Mouse (Mus musculus) stomach, postnatal 0 days (tissue): ENCODE results near the gene Trip13. TPM values are rescaled to one million over a fixed set of nuclear protein-coding genes. Genes with fewer than 3 reads are reported as not detected.

Experiments
- ATAC-seq: fragments of 200-750 bp; cut with Nextera tagmentation; 2 replicates; pipeline ENCODE4 v1.8.0; 2017; ENCODE audit not compliant: low FRiP score, low TSS enrichment
- DNase-seq: peaks from one replicate; pipeline ENCODE4 v3.0.0-alpha.2; 2016; ENCODE audit warnings: low spot score
- H3K27ac ChIP-seq: fragments of 300-500 bp; sonication (generic); replicated peaks from 2 replicates; pipeline ENCODE4 v1.5.1; 2014; ENCODE audit warnings: mild to moderate bottlenecking, control low read depth
- H3K27me3 ChIP-seq: fragments of 300-500 bp; sonication (generic); 2 replicates; pipeline ENCODE4 v1.6.1; 2014; ENCODE audit warnings: low read length; ENCODE audit not compliant: control insufficient read depth, insufficient read depth
- H3K36me3 ChIP-seq: fragments of 300-500 bp; sonication (generic); 2 replicates; pipeline ENCODE4 v1.6.1; 2014; ENCODE audit warnings: low read length, mixed read lengths; ENCODE audit not compliant: control insufficient read depth, insufficient read depth
- H3K4me1 ChIP-seq: fragments of 300-500 bp; sonication (generic); replicated peaks from 2 replicates; pipeline ENCODE4 v1.6.1; 2014; ENCODE audit warnings: antibody characterized with exemption; ENCODE audit not compliant: control insufficient read depth, insufficient read depth
- H3K4me2 ChIP-seq: fragments of 300-500 bp; sonication (generic); replicated peaks from 2 replicates; pipeline ENCODE4 v1.6.1; 2014; ENCODE audit warnings: low read depth, mild to moderate bottlenecking, control low read depth, moderate library complexity
- H3K4me3 ChIP-seq: fragments of 300-500 bp; sonication (generic); 2 replicates; pipeline ENCODE4 v1.5.1; 2014; ENCODE audit warnings: low read depth, low read length, control low read depth
- H3K9ac ChIP-seq: fragments of 300-500 bp; sonication (generic); 2 replicates; pipeline ENCODE4 v1.6.1; 2014; ENCODE audit warnings: mild to moderate bottlenecking, low read length, control low read depth, mixed read lengths
- H3K9me3 ChIP-seq: fragments of 300-500 bp; sonication (generic); 2 replicates; pipeline ENCODE4 v1.6.1; 2016; ENCODE audit warnings: low read length; ENCODE audit not compliant: control insufficient read depth
- CTCF ChIP-seq: IDR thresholded peaks from 2 replicates; pipeline ENCODE4 v1.5.1; 2016; ENCODE audit warnings: antibody characterized with exemption, low read depth, mild to moderate bottlenecking, moderate library complexity
- EP300 ChIP-seq: optimal IDR thresholded peaks from 2 replicates; pipeline ENCODE3; 2016; ENCODE audit warnings: antibody characterized with exemption
- whole genome bisulfite sequencing: fragments of 180-500 bp; shearing (Covaris S2); extraction: QIAGEN DNeasy Blood & Tissue Kit; methylation state at CpG from one replicate; pipeline ENCODE4 v1.1.7; 2014; 5-methylcytosine and 5-hydroxymethylcytosine counted together
- polyA plus RNA-seq: library from polyadenylated mRNA; unstranded; fragments of >200 nt; fragmentation: Nextera tagmentation; extraction: Ambion mirVana; gene quantifications from 2 replicates; pipeline ENCODE4 v1.2.1, GENCODE M21; 2015

Gene Trip13
- polyA plus RNA-seq, 1 experiment from 2014 or later = 11.0 TPM

DNA sequence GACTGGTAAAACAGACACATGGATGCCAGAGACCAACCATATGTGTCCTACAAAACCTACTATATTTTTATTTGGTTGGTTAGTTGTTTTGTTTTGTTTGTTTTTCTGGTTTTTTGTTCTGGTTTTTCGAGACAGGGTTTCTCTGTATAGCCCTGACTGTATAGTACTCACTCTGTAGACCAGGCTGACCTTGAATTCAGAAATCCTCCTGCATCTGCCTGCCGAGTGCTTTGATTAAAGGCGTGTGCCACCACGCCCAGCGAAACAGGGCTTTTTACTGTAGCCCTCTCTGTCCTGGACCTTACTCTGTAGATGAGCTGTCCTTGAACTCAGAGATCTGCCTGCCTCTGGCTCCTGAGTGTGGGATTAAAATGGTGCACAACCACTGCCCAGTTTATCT, 1.5 kb upstream of the Trip13 start:
- 95% methylated on average over 5 of the region's 5 CpGs for WGBS
- ATAC-seq (no peak), DNase-seq (no peak)
- Histone ChIP-seq H3K27me3 (no peaks in the 10 kb centered on the region), H3K36me3 (peaks cover 15% of the 10 kb centered on the region), H3K27ac (no peak overlapping the region), H3K9ac (no peak overlapping the region), H3K4me2 (no peak overlapping the region), H3K4me1 (peaks cover 4% of the 10 kb centered on the region; the same call in 1 of the 2 replicates), H3K9me3 (no peaks in the 10 kb centered on the region), H3K4me3 (no peak overlapping the region)
- TF ChIP-seq EP300 (no peak), CTCF (no peak)

- H3K9ac ChIP-seq = peak overlapping the region; percentile 86
- TF ChIP-seq CTCF (0 out of 2 replicates have a peak, but pooled peaks have one; percentile 6), EP300 (no peak)
- peak overlapping the region; percentile 84 for H3K4me2 ChIP-seq
- no peak for ATAC-seq
- no peaks in the 10 kb centered on the region for H3K9me3 ChIP-seq
- 22% methylated on average over 13 of the region's 13 CpGs for WGBS
- peaks cover 4% of the 10 kb centered on the region; the same call in 1 of the 2 replicates for H3K4me1 ChIP-seq
- DNase-seq = no peak
- no peaks in the 10 kb centered on the region for H3K27me3 ChIP-seq
- H3K36me3 ChIP-seq = peaks cover 12% of the 10 kb centered on the region
- peak overlapping the region; percentile 92 for H3K27ac ChIP-seq
- peak overlapping the region; percentile 74 for H3K4me3 ChIP-seq
Measured at GRCm38 (mm10) chr13:73938177-73938560, 585 bp upstream of the Trip13 start.

DNA sequence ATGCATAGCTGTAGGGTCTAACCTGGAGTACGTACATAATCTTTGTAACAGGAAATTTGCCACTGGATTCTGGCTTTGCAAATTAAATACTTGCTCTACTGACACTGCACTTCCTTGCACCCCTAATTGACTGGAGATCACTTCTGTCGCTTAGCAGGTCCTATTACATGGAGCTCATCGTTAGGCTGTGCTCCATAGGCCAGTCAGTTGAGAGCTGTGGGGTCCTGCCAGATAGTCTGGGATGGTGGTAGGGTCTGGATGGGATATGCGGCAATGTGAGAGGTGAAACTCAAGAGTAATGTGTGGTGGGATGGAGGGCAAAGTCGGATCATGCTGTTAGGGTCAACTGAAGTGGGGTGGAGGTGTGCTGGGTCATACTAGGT, 655 bp downstream of the Trip13 start:
- TF ChIP-seq EP300 (no peak), CTCF (no peak)
- H3K9ac ChIP-seq = peak overlapping the region; percentile 86
- H3K27me3 ChIP-seq = no peaks in the 10 kb centered on the region
- no peak overlapping the region for H3K27ac ChIP-seq
- peak overlapping the region; percentile 84 for H3K4me2 ChIP-seq
- no peaks in the 10 kb centered on the region for H3K36me3 ChIP-seq
- 10% methylated on average over 5 of the region's 5 CpGs for WGBS
- DNase-seq (no peak), ATAC-seq (no peak)
- peaks cover 4% of the 10 kb centered on the region; the same call in 1 of the 2 replicates for H3K4me1 ChIP-seq
- H3K9me3 ChIP-seq = no peaks in the 10 kb centered on the region
- peak overlapping the region; percentile 74 for H3K4me3 ChIP-seq

DNA sequence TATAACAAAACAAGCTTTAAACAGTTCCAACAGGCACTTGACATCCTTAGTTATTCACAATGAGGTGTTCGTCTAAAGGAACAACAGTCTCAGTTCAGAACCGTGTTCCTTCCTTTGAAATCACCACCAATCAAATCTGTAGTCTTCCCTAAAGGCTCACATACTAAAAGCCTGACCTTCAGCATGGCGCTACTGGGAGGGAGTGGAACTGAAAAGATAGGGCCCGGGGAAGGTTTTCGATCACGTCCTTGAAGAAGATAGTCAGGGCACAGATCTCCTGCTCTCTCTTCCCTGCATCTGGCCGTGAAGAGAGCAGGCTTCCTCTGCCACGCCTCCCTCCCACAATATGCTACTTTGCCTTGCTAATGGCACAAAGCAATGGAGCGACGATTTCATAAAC, 5.4 kb downstream of the Trip13 start:
- no peaks in the 10 kb centered on the region for H3K27me3 ChIP-seq
- H3K9me3 ChIP-seq = no peaks in the 10 kb centered on the region
- DNase-seq (no peak), ATAC-seq (no peak)
- no peak overlapping the region for H3K9ac ChIP-seq
- peaks cover 2% of the 10 kb centered on the region; the same call in 1 of the 2 replicates for H3K4me1 ChIP-seq
- TF ChIP-seq CTCF (no peak), EP300 (no peak)
- H3K4me2 ChIP-seq = no peak overlapping the region
- WGBS = 90% methylated on average over 10 of the region's 10 CpGs
- peaks cover 6% of the 10 kb centered on the region; the same call in 1 of the 2 replicates for H3K36me3 ChIP-seq
- no peak overlapping the region for H3K4me3 ChIP-seq
- no peak overlapping the region for H3K27ac ChIP-seq

- H3K4me1 ChIP-seq = no peaks in the 10 kb centered on the region
- H3K36me3 ChIP-seq = no peaks in the 10 kb centered on the region
- H3K4me2 ChIP-seq = no peak overlapping the region
- H3K27ac ChIP-seq = no peak overlapping the region
- no peak overlapping the region for H3K9ac ChIP-seq
- no peaks in the 10 kb centered on the region for H3K27me3 ChIP-seq
- H3K4me3 ChIP-seq = no peak overlapping the region
- no peak for DNase-seq
- ATAC-seq = no peak
- H3K9me3 ChIP-seq = no peaks in the 10 kb centered on the region
- 95% methylated on average over 4 of the region's 4 CpGs for WGBS
- TF ChIP-seq EP300 (no peak), CTCF (no peak)
Measured at GRCm38 (mm10) chr13:73913066-73913465, 24.5 kb downstream of the Trip13 start.

GRCm38 (mm10) chr13:73907683-73908412, 29.7 kb downstream of the Trip13 start:
- H3K27me3 ChIP-seq = no peaks in the 10 kb centered on the region
- ATAC-seq (peak; percentile 53; the same call in 1 of the 2 replicates), DNase-seq (peak; percentile 20)
- no peak overlapping the region; the same call in 1 of the 2 replicates for H3K9ac ChIP-seq
- no peaks in the 10 kb centered on the region for H3K4me1 ChIP-seq
- no peaks in the 10 kb centered on the region for H3K9me3 ChIP-seq
- no peak overlapping the region for H3K4me2 ChIP-seq
- WGBS = 62% methylated on average over 2 of the region's 2 CpGs
- H3K36me3 ChIP-seq = no peaks in the 10 kb centered on the region
- H3K4me3 ChIP-seq = no peak overlapping the region
- TF ChIP-seq EP300 (no peak), CTCF (peak; percentile 92)
- H3K27ac ChIP-seq = no peak overlapping the region
